Mouse (Mus musculus) gastrocnemius, postnatal 36 days (tissue): ENCODE results near the gene Olfr1511. TPM values are rescaled to one million over a fixed set of nuclear protein-coding genes. Genes with fewer than 3 reads are reported as not detected.
"Not testable (repeated sequence)": the region's sequence is repeated elsewhere in the genome, so short reads cannot be mapped to it uniquely, and the experiment has no call there.

Source experiments
- DNase-seq, 2 experiments: peaks; one replicate each; pipeline ENCODE4 v3.0.0; 2022
- intact Hi-C: fragments of 180-260 bp; cut with DNase I; formaldehyde crosslinking; loops from one replicate; pipeline ENCODE4 v1.15.1; 2025
- long read RNA-seq, 2 experiments: library from polyadenylated mRNA; stranded (forward); transcript quantifications; one replicate each; pipeline ENCODE4 v2.0.0; 2021
- total RNA-seq, 2 experiments: library from RNA; stranded (reverse); gene quantifications; 2 replicates each; pipeline ENCODE4 v1.2.3; 2021

Gene Olfr1511
- total RNA-seq: not detected
- long read RNA-seq, experiment 1: 0 reads
- long read RNA-seq, experiment 2: 0 reads

- intact Hi-C loops: no loop called here
- DNase-seq: no peak
Observed at GRCm38 (mm10) chr14:52397279-52397678, at the start of gene Olfr1511. TSS of gene Olfr1511 (minus strand) at chr14:52397379.

GRCm38 (mm10) chr14:52442690-52443089, 45.5 kb upstream of the Olfr1511 start, which contains the start of gene Olfr1509:
TSS of gene Olfr1509 (plus strand) at chr14:52442990.
- intact Hi-C loops: no loop called here
- DNase-seq: no peak

GRCm38 (mm10) chr14:52427686-52428085, 30.5 kb upstream of the Olfr1511 start:
- intact Hi-C loops: no loop called here
- DNase-seq: no peak

DNA sequence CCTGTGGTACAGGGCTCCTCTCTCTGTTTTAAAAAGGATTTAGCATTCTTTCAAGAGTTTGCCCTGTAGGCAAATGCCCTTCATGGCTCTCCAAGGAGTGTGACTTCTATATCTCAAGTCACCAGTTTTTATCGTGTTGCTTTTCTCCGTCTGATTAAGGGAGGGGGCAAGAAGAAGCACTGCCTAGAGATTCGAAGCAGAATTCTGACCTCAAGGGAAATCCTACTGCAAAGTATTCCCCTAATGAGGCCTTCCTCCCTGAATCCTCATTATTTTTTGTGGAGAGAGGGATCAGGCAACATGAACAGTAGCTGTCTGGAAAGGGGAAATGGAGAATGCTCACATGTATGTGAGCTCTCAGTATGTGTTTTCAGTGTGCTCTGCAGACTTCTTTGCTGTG, 17.1 kb upstream of the Olfr1511 start, which contains the start of gene Olfr1510:
Olfr1510 (minus strand) TSS at position 101 of the 400 bp plus-strand sequence.
- no peak for DNase-seq
- intact Hi-C loops: no loop called here

DNA sequence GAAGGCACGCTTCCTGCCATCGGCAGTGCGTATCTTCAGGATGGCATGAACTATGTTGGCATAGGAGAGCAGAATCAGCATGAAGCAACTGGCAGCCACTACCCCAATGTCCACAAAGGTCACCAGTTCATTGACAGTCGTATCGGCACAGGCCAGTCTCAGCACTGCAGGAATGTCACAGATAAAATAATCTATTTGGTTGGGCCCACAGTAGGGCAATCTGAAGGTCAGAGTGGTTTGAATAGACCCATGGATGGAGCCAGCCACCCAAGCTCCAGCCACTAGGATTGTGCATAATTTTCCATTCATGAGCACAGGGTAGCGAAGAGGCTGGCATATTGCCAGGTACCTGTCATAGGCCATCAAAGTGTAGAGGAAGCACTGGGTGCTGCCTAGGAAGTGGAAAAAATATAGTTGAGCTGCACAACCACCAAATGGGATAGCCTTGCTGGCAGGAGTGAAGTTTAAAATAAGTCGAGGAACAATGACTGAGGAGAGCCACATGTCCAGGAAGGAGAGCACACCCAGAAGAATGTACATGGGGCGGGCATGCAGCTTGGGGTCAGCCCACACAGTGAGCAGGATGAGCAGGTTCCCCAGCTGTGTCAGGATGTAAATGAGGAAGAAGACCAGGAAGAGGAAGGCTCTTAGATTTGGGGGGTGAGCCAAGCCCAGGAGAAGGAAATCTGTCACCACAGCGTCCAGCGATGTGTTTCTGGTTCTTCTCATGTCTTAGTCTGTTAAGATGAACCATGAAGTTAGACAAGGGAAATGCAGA, 13.2 kb upstream of the Olfr1511 start:
- DNase-seq, intact Hi-C loops: not testable (repeated sequence)

DNA sequence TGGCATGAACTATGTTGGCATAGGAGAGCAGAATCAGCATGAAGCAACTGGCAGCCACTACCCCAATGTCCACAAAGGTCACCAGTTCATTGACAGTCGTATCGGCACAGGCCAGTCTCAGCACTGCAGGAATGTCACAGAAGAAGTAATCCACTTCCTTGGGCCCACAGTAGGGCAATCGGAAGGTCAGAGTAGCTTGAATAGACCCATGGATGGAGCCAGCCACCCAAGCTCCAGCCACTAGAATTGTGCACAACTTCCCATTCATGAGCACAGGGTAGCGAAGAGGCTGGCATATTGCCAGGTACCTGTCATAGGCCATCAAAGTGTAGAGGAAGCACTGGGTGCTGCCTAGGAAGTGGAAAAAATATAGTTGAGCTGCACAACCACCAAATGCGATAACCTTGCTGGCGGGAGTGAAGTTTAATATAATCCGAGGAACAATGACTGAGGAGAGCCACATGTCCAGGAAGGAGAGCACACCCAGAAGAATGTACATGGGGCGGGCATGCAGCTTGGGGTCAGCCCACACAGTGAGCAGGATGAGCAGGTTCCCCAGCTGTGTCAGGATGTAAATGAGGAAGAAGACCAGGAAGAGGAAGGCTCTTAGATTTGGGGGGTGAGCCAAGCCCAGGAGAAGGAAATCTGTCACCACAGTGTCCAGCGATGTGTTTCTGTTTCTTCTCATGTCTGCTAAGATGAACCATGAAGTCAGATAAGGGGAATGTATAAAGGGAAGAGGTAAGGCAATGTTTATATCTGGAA, 6.9 kb downstream of the Olfr1511 start:
- DNase-seq, intact Hi-C loops: not testable (repeated sequence)

GRCm38 (mm10) chr14:52379068-52379467, 18.1 kb downstream of the Olfr1511 start, which contains the start of gene Olfr1512:
TSS of gene Olfr1512 (minus strand) at chr14:52379168.
- intact Hi-C loops: no loop called here
- DNase-seq: no peak

DNA sequence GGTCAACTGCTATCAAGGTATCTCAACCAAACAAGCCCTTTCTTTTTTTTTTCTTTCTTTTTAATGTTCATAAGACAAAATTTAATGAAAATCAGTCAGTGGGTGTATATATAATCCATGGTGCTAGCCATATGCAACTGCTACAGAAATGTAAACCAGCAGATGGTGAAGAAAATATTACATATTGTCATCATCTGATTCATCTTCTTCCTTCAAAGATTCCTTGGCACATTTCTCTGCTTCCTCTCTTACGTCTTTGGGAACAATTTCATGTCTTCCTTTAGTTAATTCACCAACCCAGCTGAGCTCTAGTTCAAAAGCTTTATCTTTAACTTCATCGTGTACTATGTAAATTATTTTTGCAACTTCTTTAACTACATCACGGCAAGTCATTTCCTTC, 28.4 kb downstream of the Olfr1511 start:
- intact Hi-C loops: no loop called here
- no peak for DNase-seq

GRCm38 (mm10) chr14:52356308-52356707, 40.9 kb downstream of the Olfr1511 start, which contains the start of gene Olfr1513:
TSS of gene Olfr1513 (minus strand) at chr14:52356408.
- intact Hi-C loops: no loop called here
- no peak for DNase-seq

Other genes starting within 250 kb of the Olfr1511 start
- gene Supt16, start 200.0 kb downstream of the Olfr1511 start, total RNA-seq: 10 to 100 TPM; 10.1 to 13.7 TPM
- gene Chd8, start 139.6 kb downstream of the Olfr1511 start, total RNA-seq: 10 to 100 TPM; 26.6 to 30.8 TPM
- 10 to 100 TPM; 43.5 to 46.1 TPM for gene Tox4, start 118.2 kb downstream of the Olfr1511 start, total RNA-seq
- gene Rab2b, start 117.8 kb downstream of the Olfr1511 start, total RNA-seq: 1 to 10 TPM; 2.0 to 3.0 TPM
- 10 to 100 TPM; 11.4 to 14.2 TPM for gene Mettl3, start 92.3 kb downstream of the Olfr1511 start, total RNA-seq
- gene Sall2, start 68.6 kb downstream of the Olfr1511 start, total RNA-seq: under 1 TPM; 0.56 to 0.79 TPM
- not detected for gene Olfr1513, start 41.0 kb downstream of the Olfr1511 start, total RNA-seq
- gene Olfr1512, start 18.2 kb downstream of the Olfr1511 start, total RNA-seq: not detected
- gene Olfr1510, start 17.0 kb upstream of the Olfr1511 start, total RNA-seq: not detected
- gene Olfr1509, start 45.6 kb upstream of the Olfr1511 start, total RNA-seq: not detected
- gene Olfr1508, start 70.1 kb upstream of the Olfr1511 start, total RNA-seq: not detected
- not detected for gene Olfr1507, start 98.4 kb upstream of the Olfr1511 start, total RNA-seq